Mouse (Mus musculus) olfactory bulb, adult 2 months (tissue): ENCODE results near the gene Strbp.

Source experiments
- CTCF ChIP-seq: fragments of 200-500 bp; IDR thresholded peaks from 2 replicates; pipeline ENCODE4 v1.5.1; 2012; ENCODE audit warnings: low read depth, mild to moderate bottlenecking, low read length, moderate library complexity; ENCODE audit not compliant: insufficient read depth
- POLR2A ChIP-seq: fragments of 200-500 bp; IDR thresholded peaks from 2 replicates; pipeline ENCODE4 v1.6.1; 2012; ENCODE audit warnings: mild to moderate bottlenecking, low read depth, low read length, moderate library complexity; ENCODE audit not compliant: insufficient read depth

DNA sequence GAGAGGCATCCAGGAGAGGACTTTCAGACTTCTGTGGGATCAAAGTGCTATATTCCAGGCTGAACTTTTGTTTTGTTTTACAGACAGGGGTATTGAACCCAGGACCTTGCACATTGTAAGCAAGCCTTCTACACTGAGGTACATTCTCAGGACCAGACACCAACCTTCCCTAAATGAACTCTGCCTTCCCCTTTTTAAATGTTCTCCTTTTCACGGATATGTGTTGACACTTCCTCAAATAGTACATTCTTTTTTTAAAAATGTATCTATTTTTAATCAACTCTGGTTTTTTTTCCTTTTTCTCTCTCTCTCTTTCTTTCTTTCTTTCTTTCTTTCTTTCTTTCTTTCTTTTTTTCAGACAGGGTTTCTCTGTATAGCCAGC is 32.1 kb upstream of the Strbp start:
- TF ChIP-seq POLR2A (no peak), CTCF (no peak)
